In the genomic region with DNA sequence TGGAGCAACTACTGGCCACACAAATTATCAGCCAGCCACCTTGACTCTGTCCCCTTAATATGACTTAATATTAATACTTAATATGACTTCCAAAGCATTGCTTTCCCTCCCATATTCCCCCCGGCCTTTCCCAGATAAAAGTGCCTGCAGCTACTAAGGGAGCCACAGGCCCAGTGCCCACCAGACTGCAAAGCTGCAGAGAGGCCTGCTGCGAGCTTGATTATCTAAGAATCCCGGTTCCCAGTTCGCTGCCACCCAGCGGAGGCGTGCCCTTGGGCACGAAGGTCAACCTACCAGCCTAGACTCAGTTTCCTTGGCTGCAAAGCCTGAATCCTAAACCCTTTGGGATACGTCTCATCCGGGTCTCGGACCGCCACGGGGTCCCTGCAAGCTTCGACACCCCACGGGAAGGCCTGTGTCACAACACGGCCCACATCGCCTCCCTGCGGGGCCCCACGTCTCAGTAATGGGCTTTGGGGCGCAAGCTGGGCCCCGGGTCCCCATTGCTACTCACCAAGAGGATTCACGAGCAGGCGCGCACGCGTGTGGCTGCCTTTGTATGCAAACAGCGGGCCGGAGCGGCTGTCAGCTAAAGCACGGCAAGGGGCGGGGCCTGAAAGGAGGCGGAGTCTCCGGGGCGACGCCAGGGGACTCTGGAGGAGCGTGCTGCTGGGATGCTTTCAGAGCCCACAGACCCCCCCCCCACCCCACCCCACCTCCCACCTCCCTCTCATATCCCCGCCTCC, we compare ENCODE assay signal across 7 mouse cellular contexts. TPM values are rescaled to one million over a fixed set of nuclear protein-coding genes. Genes with fewer than 3 reads are reported as not detected.
DNase-seq lines count a peak whose midpoint lies in the region; ATAC-seq lines count a peak whose summit lies in the region.

No protein-coding gene starts in this region.

- H3K4me2 ChIP-seq in limb, embryonic 11.5 days (ENCODE audit: low read depth, severe bottlenecking), result peak overlapping the region; percentile 76
- peak overlapping the region; percentile 63 for H3K4me2 ChIP-seq in midbrain, embryonic 14.5 days (ENCODE audit: low read length)

- H3K9ac ChIP-seq in limb, embryonic 11.5 days (ENCODE audit: low read length), result peak overlapping the region; percentile 69
- H3K9ac ChIP-seq in midbrain, embryonic 14.5 days (replicated peaks; ENCODE audit: low read length), result peak overlapping the region; percentile 96

- under 1% methylated on average over 36 of the region's 36 CpGs for WGBS in embryonic facial prominence, embryonic 10.5 days
- WGBS in limb, embryonic 11.5 days, result under 1% methylated on average over 35 of the region's 36 CpGs
- WGBS in midbrain, embryonic 14.5 days, result under 1% methylated on average over 35 of the region's 36 CpGs

- H3K36me3 ChIP-seq in embryonic facial prominence, embryonic 10.5 days (replicated peaks), result no peaks in the 10 kb centered on the region
- no peaks in the 10 kb centered on the region for H3K36me3 ChIP-seq in limb, embryonic 11.5 days (ENCODE audit: control insufficient read depth, insufficient read depth, low read length)
- H3K36me3 ChIP-seq in midbrain, embryonic 14.5 days (ENCODE audit: control insufficient read depth, insufficient read depth, low read length), result no peaks in the 10 kb centered on the region

- peaks cover 63% of the 10 kb centered on the region for H3K4me1 ChIP-seq in embryonic facial prominence, embryonic 10.5 days
- H3K4me1 ChIP-seq in limb, embryonic 11.5 days (ENCODE audit: control insufficient read depth, insufficient read depth, low read length), result peaks cover 17% of the 10 kb centered on the region
- H3K4me1 ChIP-seq in midbrain, embryonic 14.5 days (ENCODE audit: control insufficient read depth, insufficient read depth, low read length), result peaks cover 45% of the 10 kb centered on the region

- peak overlapping the region; percentile 90 for H3K27ac ChIP-seq in embryonic facial prominence, embryonic 10.5 days (replicated peaks)
- no peak overlapping the region for H3K27ac ChIP-seq in limb, embryonic 11.5 days (replicated peaks; ENCODE audit: low read depth, low read length)
- peak overlapping the region; percentile 89 for H3K27ac ChIP-seq in midbrain, embryonic 14.5 days (replicated peaks; ENCODE audit: low read depth, low read length)

- peak overlapping the region; percentile 86 for H3K4me3 ChIP-seq in embryonic facial prominence, embryonic 10.5 days
- peak overlapping the region; percentile 64 for H3K4me3 ChIP-seq in limb, embryonic 11.5 days (ENCODE audit: low read depth, low read length)
- peak overlapping the region; percentile 85 for H3K4me3 ChIP-seq in midbrain, embryonic 14.5 days (replicated peaks; ENCODE audit: low read depth, low read length)

- H3K9me3 ChIP-seq in embryonic facial prominence, embryonic 10.5 days, result no peaks in the 10 kb centered on the region
- no peaks in the 10 kb centered on the region for H3K9me3 ChIP-seq in limb, embryonic 11.5 days (ENCODE audit: control insufficient read depth, low read length)
- H3K9me3 ChIP-seq in midbrain, embryonic 14.5 days (ENCODE audit: control insufficient read depth, low read length), result no peaks in the 10 kb centered on the region

- DNase-seq in adrenal gland, postnatal 10 days, result peak; percentile 97
- peak; percentile 94 for DNase-seq in embryonic facial prominence, embryonic 10.5 days (ENCODE audit: low spot score)
- peak; percentile 99 for DNase-seq in heart, adult 11 months
- DNase-seq in kidney, adult 18-20 months, result peak; percentile 95
- peak; percentile 95 for DNase-seq in limb, embryonic 11.5 days (ENCODE audit: low spot score)
- peak; percentile 98 for DNase-seq in midbrain, embryonic 14.5 days
- peak; percentile 83 to 94 for DNase-seq in spleen, adult 18-20 months

- ATAC-seq in limb, embryonic 11.5 days (ENCODE audit: insufficient number of reproducible peaks, low FRiP score, low TSS enrichment, low read depth), result peak; percentile 84
- peak; percentile 91 for ATAC-seq in midbrain, embryonic 14.5 days (ENCODE audit: low FRiP score, low TSS enrichment)

- no peaks in the 10 kb centered on the region for H3K27me3 ChIP-seq in embryonic facial prominence, embryonic 10.5 days (replicated peaks; ENCODE audit: low read depth, poor library complexity, severe bottlenecking)
- no peaks in the 10 kb centered on the region for H3K27me3 ChIP-seq in limb, embryonic 11.5 days (ENCODE audit: control insufficient read depth, insufficient read depth, low read length)
- no peaks in the 10 kb centered on the region for H3K27me3 ChIP-seq in midbrain, embryonic 14.5 days (ENCODE audit: control insufficient read depth, insufficient read depth, low read length)

RNA-seq across cellular contexts. Expression of gene Lpin1, which starts 21.4 kb away (rescaled TPM):
- total RNA-seq in adrenal gland, postnatal 10 days (2021), result 100 to 1,000 TPM in 1 of 2 experiments, 10 to 100 TPM in 1; 76.2 to 163 TPM
- polyA plus RNA-seq in embryonic facial prominence, embryonic 10.5 days (2016; fragmentation: Nextera tagmentation; extraction: Ambion mirVana), result 6.2 and 6.7 TPM in 2 replicates
- polyA plus RNA-seq in limb, embryonic 11.5 days (2014; fragmentation: Nextera tagmentation; extraction: Ambion mirVana), result 7.1 and 7.3 TPM in 2 replicates
- 21.0 and 27.1 TPM in 2 replicates for polyA plus RNA-seq in midbrain, embryonic 14.5 days (2014; fragmentation: Nextera tagmentation; extraction: Ambion mirVana)
